Mouse (Mus musculus): Measurements from ENCODE around the gene Dtnbp1. TPM values are rescaled to one million over a fixed set of nuclear protein-coding genes. Genes with fewer than 3 reads are reported as not detected.

Dtnbp1 gene
- polyA plus RNA-seq, 1 experiment from 2014 or later: 64.0 TPM

- Histone ChIP-seq H3K36me3 (ENCODE audit: control insufficient read depth, insufficient read depth, low read length) (peaks cover 17% of the 10 kb centered on the region), H3K9me3 (ENCODE audit: control insufficient read depth, low read length) (no peaks in the 10 kb centered on the region), H3K27me3 (replicated peaks; ENCODE audit: control insufficient read depth, insufficient read depth, low read length) (no peaks in the 10 kb centered on the region), H3K4me3 (ENCODE audit: low read depth, low read length) (no peak overlapping the region), H3K27ac (ENCODE audit: low read depth) (no peak overlapping the region), H3K9ac (ENCODE audit: low read length) (no peak overlapping the region), H3K4me2 (ENCODE audit: low read length) (no peak overlapping the region), H3K4me1 (replicated peaks; ENCODE audit: control insufficient read depth, insufficient read depth, low read length) (peaks cover 7% of the 10 kb centered on the region)
- no peak for DNase-seq (ENCODE audit: low spot score)
- no peak for ATAC-seq (replicated peaks; ENCODE audit: low FRiP score, low TSS enrichment, low read depth)
- 67% methylated on average over 18 of the region's 18 CpGs for WGBS
Measured at GRCm38 (mm10) chr13:44932307-44933264, 69.4 kb downstream of the Dtnbp1 start.

GRCm38 (mm10) chr13:44926311-44926710 lies 75.6 kb downstream of the Dtnbp1 start:
- Histone ChIP-seq H3K9ac (ENCODE audit: low read length) (no peak overlapping the region), H3K36me3 (ENCODE audit: control insufficient read depth, insufficient read depth, low read length) (peaks cover 52% of the 10 kb centered on the region)

GRCm38 (mm10) chr13:44925173-44925572 lies 76.8 kb downstream of the Dtnbp1 start:
- Histone ChIP-seq H3K27ac (ENCODE audit: low read depth) (no peak overlapping the region), H3K36me3 (ENCODE audit: control insufficient read depth, insufficient read depth, low read length) (peaks cover 61% of the 10 kb centered on the region), H3K27me3 (replicated peaks; ENCODE audit: control insufficient read depth, insufficient read depth, low read length) (no peaks in the 10 kb centered on the region), H3K9me3 (ENCODE audit: control insufficient read depth, low read length) (no peaks in the 10 kb centered on the region), H3K4me1 (replicated peaks; ENCODE audit: control insufficient read depth, insufficient read depth, low read length) (no peaks in the 10 kb centered on the region), H3K4me2 (ENCODE audit: low read length) (no peak overlapping the region), H3K4me3 (ENCODE audit: low read depth, low read length) (no peak overlapping the region), H3K9ac (ENCODE audit: low read length) (no peak overlapping the region)
- 92% methylated on average over 2 of the region's 2 CpGs for WGBS
- no peak for DNase-seq (ENCODE audit: low spot score)
- no peak for ATAC-seq (replicated peaks; ENCODE audit: low FRiP score, low TSS enrichment, low read depth)

More at GRCm38 (mm10) chr13:44926311-44926710, 75.6 kb downstream of the Dtnbp1 start:
- H3K4me1 ChIP-seq (replicated peaks; ENCODE audit: control insufficient read depth, insufficient read depth, low read length): no peaks in the 10 kb centered on the region
- no peak for ATAC-seq (replicated peaks; ENCODE audit: low FRiP score, low TSS enrichment, low read depth)
- H3K4me3 ChIP-seq (ENCODE audit: low read depth, low read length): no peak overlapping the region
- no peak overlapping the region for H3K27ac ChIP-seq (ENCODE audit: low read depth)
- WGBS: 76% methylated on average over 2 of the region's 2 CpGs
- no peak overlapping the region for H3K4me2 ChIP-seq (ENCODE audit: low read length)
- DNase-seq (ENCODE audit: low spot score): no peak
- no peaks in the 10 kb centered on the region for H3K9me3 ChIP-seq (ENCODE audit: control insufficient read depth, low read length)
- no peaks in the 10 kb centered on the region for H3K27me3 ChIP-seq (replicated peaks; ENCODE audit: control insufficient read depth, insufficient read depth, low read length)

GRCm38 (mm10) chr13:44924042-44924441 lies 77.9 kb downstream of the Dtnbp1 start:
- Histone ChIP-seq H3K36me3 (ENCODE audit: control insufficient read depth, insufficient read depth, low read length) (peaks cover 66% of the 10 kb centered on the region), H3K4me2 (ENCODE audit: low read length) (no peak overlapping the region), H3K27me3 (replicated peaks; ENCODE audit: control insufficient read depth, insufficient read depth, low read length) (no peaks in the 10 kb centered on the region), H3K9ac (ENCODE audit: low read length) (no peak overlapping the region), H3K4me3 (ENCODE audit: low read depth, low read length) (no peak overlapping the region), H3K27ac (ENCODE audit: low read depth) (no peak overlapping the region), H3K9me3 (ENCODE audit: control insufficient read depth, low read length) (no peaks in the 10 kb centered on the region), H3K4me1 (replicated peaks; ENCODE audit: control insufficient read depth, insufficient read depth, low read length) (no peaks in the 10 kb centered on the region)
- no peak for DNase-seq (ENCODE audit: low spot score)
- ATAC-seq (replicated peaks; ENCODE audit: low FRiP score, low TSS enrichment, low read depth): no peak
- WGBS: 97% methylated on average over 3 of the region's 3 CpGs

GRCm38 (mm10) chr13:44921721-44922120 lies 80.2 kb downstream of the Dtnbp1 start:
- Histone ChIP-seq H3K36me3 (ENCODE audit: control insufficient read depth, insufficient read depth, low read length) (peaks cover 83% of the 10 kb centered on the region), H3K9me3 (ENCODE audit: control insufficient read depth, low read length) (no peaks in the 10 kb centered on the region), H3K4me2 (ENCODE audit: low read length) (no peak overlapping the region), H3K27ac (ENCODE audit: low read depth) (no peak overlapping the region), H3K27me3 (replicated peaks; ENCODE audit: control insufficient read depth, insufficient read depth, low read length) (no peaks in the 10 kb centered on the region), H3K9ac (ENCODE audit: low read length) (no peak overlapping the region), H3K4me1 (replicated peaks; ENCODE audit: control insufficient read depth, insufficient read depth, low read length) (no peaks in the 10 kb centered on the region), H3K4me3 (ENCODE audit: low read depth, low read length) (no peak overlapping the region)
- ATAC-seq (replicated peaks; ENCODE audit: low FRiP score, low TSS enrichment, low read depth) (no peak), DNase-seq (ENCODE audit: low spot score) (no peak)
- 86% methylated on average over 5 of the region's 5 CpGs for WGBS

GRCm38 (mm10) chr13:44921095-44921494 lies 80.9 kb downstream of the Dtnbp1 start:
- Histone ChIP-seq H3K36me3 (ENCODE audit: control insufficient read depth, insufficient read depth, low read length) (peaks cover 89% of the 10 kb centered on the region), H3K4me2 (ENCODE audit: low read length) (no peak overlapping the region), H3K27me3 (replicated peaks; ENCODE audit: control insufficient read depth, insufficient read depth, low read length) (no peaks in the 10 kb centered on the region), H3K4me3 (ENCODE audit: low read depth, low read length) (no peak overlapping the region), H3K27ac (ENCODE audit: low read depth) (no peak overlapping the region), H3K9ac (ENCODE audit: low read length) (no peak overlapping the region), H3K9me3 (ENCODE audit: control insufficient read depth, low read length) (no peaks in the 10 kb centered on the region), H3K4me1 (replicated peaks; ENCODE audit: control insufficient read depth, insufficient read depth, low read length) (no peaks in the 10 kb centered on the region)
- DNase-seq (ENCODE audit: low spot score): no peak
- 71% methylated on average over 10 of the region's 10 CpGs for WGBS
- no peak for ATAC-seq (replicated peaks; ENCODE audit: low FRiP score, low TSS enrichment, low read depth)

GRCm38 (mm10) chr13:44918269-44918668 lies 83.7 kb downstream of the Dtnbp1 start:
- 99% methylated on average over 2 of the region's 2 CpGs for WGBS
- DNase-seq (ENCODE audit: low spot score) (no peak), ATAC-seq (replicated peaks; ENCODE audit: low FRiP score, low TSS enrichment, low read depth) (no peak)
- Histone ChIP-seq H3K9ac (ENCODE audit: low read length) (no peak overlapping the region), H3K4me1 (replicated peaks; ENCODE audit: control insufficient read depth, insufficient read depth, low read length) (no peaks in the 10 kb centered on the region), H3K4me2 (ENCODE audit: low read length) (no peak overlapping the region), H3K27me3 (replicated peaks; ENCODE audit: control insufficient read depth, insufficient read depth, low read length) (no peaks in the 10 kb centered on the region), H3K4me3 (ENCODE audit: low read depth, low read length) (no peak overlapping the region), H3K27ac (ENCODE audit: low read depth) (no peak overlapping the region), H3K36me3 (ENCODE audit: control insufficient read depth, insufficient read depth, low read length) (peaks cover 98% of the 10 kb centered on the region), H3K9me3 (ENCODE audit: control insufficient read depth, low read length) (no peaks in the 10 kb centered on the region)

- ATAC-seq (replicated peaks; ENCODE audit: low FRiP score, low TSS enrichment, low read depth) (no peak), DNase-seq (ENCODE audit: low spot score) (no peak)
- H3K4me3 ChIP-seq (ENCODE audit: low read depth, low read length): no peak overlapping the region
- H3K36me3 ChIP-seq (ENCODE audit: control insufficient read depth, insufficient read depth, low read length): peaks cover 97% of the 10 kb centered on the region
- H3K9ac ChIP-seq (ENCODE audit: low read length): no peak overlapping the region
- whole genome bisulfite sequencing: 90% methylated on average over 4 of the region's 4 CpGs
- H3K27me3 ChIP-seq (replicated peaks; ENCODE audit: control insufficient read depth, insufficient read depth, low read length): no peaks in the 10 kb centered on the region
- H3K4me1 ChIP-seq (replicated peaks; ENCODE audit: control insufficient read depth, insufficient read depth, low read length): no peaks in the 10 kb centered on the region
- no peak overlapping the region for H3K4me2 ChIP-seq (ENCODE audit: low read length)
- no peak overlapping the region for H3K27ac ChIP-seq (ENCODE audit: low read depth)
- no peaks in the 10 kb centered on the region for H3K9me3 ChIP-seq (ENCODE audit: control insufficient read depth, low read length)
Measured at GRCm38 (mm10) chr13:44917202-44917601, 84.7 kb downstream of the Dtnbp1 start.

- no peak for ATAC-seq (replicated peaks; ENCODE audit: low FRiP score, low TSS enrichment, low read depth)
Measured at GRCm38 (mm10) chr13:44915945-44916344, 86.0 kb downstream of the Dtnbp1 start.

More at GRCm38 (mm10) chr13:44915945-44916344, 86.0 kb downstream of the Dtnbp1 start:
- peaks cover 93% of the 10 kb centered on the region for H3K36me3 ChIP-seq (ENCODE audit: control insufficient read depth, insufficient read depth, low read length)
- H3K4me2 ChIP-seq (ENCODE audit: low read length): no peak overlapping the region
- H3K27me3 ChIP-seq (replicated peaks; ENCODE audit: control insufficient read depth, insufficient read depth, low read length): no peaks in the 10 kb centered on the region
- DNase-seq (ENCODE audit: low spot score): no peak
- no peak overlapping the region for H3K27ac ChIP-seq (ENCODE audit: low read depth)
- 67% methylated on average over 4 of the region's 4 CpGs for WGBS
- H3K9ac ChIP-seq (ENCODE audit: low read length): no peak overlapping the region
- no peak overlapping the region for H3K4me3 ChIP-seq (ENCODE audit: low read depth, low read length)
- H3K9me3 ChIP-seq (ENCODE audit: control insufficient read depth, low read length): no peaks in the 10 kb centered on the region
- H3K4me1 ChIP-seq (replicated peaks; ENCODE audit: control insufficient read depth, insufficient read depth, low read length): no peaks in the 10 kb centered on the region

Data from intestine, embryonic 14.5 days (tissue).